Mouse (Mus musculus): Measurements from ENCODE around the gene Tex22. TPM values are rescaled to one million over a fixed set of nuclear protein-coding genes. Genes with fewer than 3 reads are reported as not detected.

Tex22 gene
- total and polyA plus RNA-seq, 3 experiments = 0.21 to 0.27 TPM; not detected in 1

GRCm38 (mm10) chr12:113100448-113101076 is 26.3 kb downstream of the Tex22 start:
- no peaks in the 10 kb centered on the region for H3K27me3 ChIP-seq (ENCODE audit: control insufficient read depth, insufficient read depth, low read length)
- H3K27ac ChIP-seq = peak overlapping the region; percentile 23; the same call in 1 of the 2 replicates
- peaks cover 11% of the 10 kb centered on the region for H3K79me2 ChIP-seq (replicated peaks; ENCODE audit: control insufficient read depth, insufficient read depth, low read length)
- no peak overlapping the region for H3K4me3 ChIP-seq
- intact Hi-C loops (cut with DNase I) = loop anchor here (2.0 to 10.0 kb wide), 2 partner anchors 96 to 226 kb away; no protein-coding TSS in a partner anchor
- WGBS = 54% methylated on average over 5 of the region's 5 CpGs
- H3K9ac ChIP-seq (ENCODE audit: low read depth, low read length) = no peak overlapping the region
- H3K4me1 ChIP-seq (ENCODE audit: control insufficient read depth, insufficient read depth, low read length) = peaks cover 14% of the 10 kb centered on the region
- no peak for TF ChIP-seq POLR2A (IDR thresholded peaks at IDR 0.05; ENCODE audit: insufficient read depth, low read depth, low read length)
- no peak for TF ChIP-seq CTCF (IDR thresholded peaks at IDR 0.05)
- TF ChIP-seq EP300 (IDR thresholded peaks at IDR 0.05; ENCODE audit: insufficient read depth, low read depth, low read length) = no peak
- no peaks in the 10 kb centered on the region for H3K36me3 ChIP-seq (ENCODE audit: control insufficient read depth, insufficient read depth, low read length)
- DNase-seq = peak; percentile 70 to 74

- peaks cover 13% of the 10 kb centered on the region for H3K79me2 ChIP-seq (replicated peaks; ENCODE audit: control insufficient read depth, insufficient read depth, low read length)
- no peak for DNase-seq
- H3K4me1 ChIP-seq (ENCODE audit: control insufficient read depth, insufficient read depth, low read length) = peaks cover 14% of the 10 kb centered on the region
- peak overlapping the region; percentile 23; the same call in 1 of the 2 replicates for H3K27ac ChIP-seq
- H3K4me3 ChIP-seq = no peak overlapping the region
- H3K27me3 ChIP-seq (ENCODE audit: control insufficient read depth, insufficient read depth, low read length) = no peaks in the 10 kb centered on the region
- no peak for TF ChIP-seq EP300 (IDR thresholded peaks at IDR 0.05; ENCODE audit: insufficient read depth, low read depth, low read length)
- no peak for TF ChIP-seq POLR2A (IDR thresholded peaks at IDR 0.05; ENCODE audit: insufficient read depth, low read depth, low read length)
- TF ChIP-seq CTCF (IDR thresholded peaks at IDR 0.05) = no peak
- intact Hi-C loops (cut with DNase I) = loop anchor here (2.0 to 10.0 kb wide), 2 partner anchors 97 to 227 kb away; no protein-coding TSS in a partner anchor
- no peak overlapping the region for H3K9ac ChIP-seq (ENCODE audit: low read depth, low read length)
- no peaks in the 10 kb centered on the region for H3K36me3 ChIP-seq (ENCODE audit: control insufficient read depth, insufficient read depth, low read length)
- WGBS = 63% methylated on average over 9 of the region's 9 CpGs
These were observed 27.1 kb downstream of the Tex22 start for GRCm38 (mm10) chr12:113101251-113101960.

- no peak overlapping the region for H3K9ac ChIP-seq (ENCODE audit: low read depth, low read length)
- H3K79me2 ChIP-seq (replicated peaks; ENCODE audit: control insufficient read depth, insufficient read depth, low read length) = peaks cover 16% of the 10 kb centered on the region
- peak; percentile 71 for DNase-seq
- no peaks in the 10 kb centered on the region for H3K27me3 ChIP-seq (ENCODE audit: control insufficient read depth, insufficient read depth, low read length)
- intact Hi-C loops (cut with DNase I) = loop anchor here (10.0 kb wide), 1 partner anchor 228 kb away; no protein-coding TSS in a partner anchor
- no peaks in the 10 kb centered on the region for H3K36me3 ChIP-seq (ENCODE audit: control insufficient read depth, insufficient read depth, low read length)
- peaks cover 21% of the 10 kb centered on the region for H3K4me1 ChIP-seq (ENCODE audit: control insufficient read depth, insufficient read depth, low read length)
- TF ChIP-seq EP300 (IDR thresholded peaks at IDR 0.05; ENCODE audit: insufficient read depth, low read depth, low read length) (no peak), CTCF (IDR thresholded peaks at IDR 0.05) (peak; percentile 80)
- WGBS = 54% methylated on average over 6 of the region's 6 CpGs
- H3K4me3 ChIP-seq = no peak overlapping the region
- H3K27ac ChIP-seq = no peak overlapping the region
These were observed 28.2 kb downstream of the Tex22 start for GRCm38 (mm10) chr12:113102461-113102860.

GRCm38 (mm10) chr12:113103846-113104451 is 29.6 kb downstream of the Tex22 start:
- no peak for DNase-seq
- no peaks in the 10 kb centered on the region; the same call in 1 of the 2 replicates for H3K36me3 ChIP-seq (ENCODE audit: control insufficient read depth, insufficient read depth, low read length)
- peaks cover 25% of the 10 kb centered on the region for H3K4me1 ChIP-seq (ENCODE audit: control insufficient read depth, insufficient read depth, low read length)
- intact Hi-C loops (cut with DNase I) = loop anchor here (10.0 kb wide), 1 partner anchor 229 kb away; no protein-coding TSS in a partner anchor
- H3K27ac ChIP-seq = no peak overlapping the region
- no peak overlapping the region for H3K9ac ChIP-seq (ENCODE audit: low read depth, low read length)
- WGBS = 76% methylated on average over 8 of the region's 8 CpGs
- TF ChIP-seq CTCF (IDR thresholded peaks at IDR 0.05) (peak; percentile 48), EP300 (IDR thresholded peaks at IDR 0.05; ENCODE audit: insufficient read depth, low read depth, low read length) (no peak)
- peaks cover 12% of the 10 kb centered on the region for H3K79me2 ChIP-seq (replicated peaks; ENCODE audit: control insufficient read depth, insufficient read depth, low read length)
- no peaks in the 10 kb centered on the region for H3K27me3 ChIP-seq (ENCODE audit: control insufficient read depth, insufficient read depth, low read length)
- H3K4me3 ChIP-seq = no peak overlapping the region

GRCm38 (mm10) chr12:113106386-113106785 is 32.1 kb downstream of the Tex22 start:
- H3K27me3 ChIP-seq (ENCODE audit: control insufficient read depth, insufficient read depth, low read length) = no peaks in the 10 kb centered on the region
- no peak overlapping the region for H3K9ac ChIP-seq (ENCODE audit: low read depth, low read length)
- no peak for DNase-seq
- WGBS = 60% methylated on average over 6 of the region's 6 CpGs
- H3K27ac ChIP-seq = peak overlapping the region; percentile 15; the same call in 1 of the 2 replicates
- H3K36me3 ChIP-seq (ENCODE audit: control insufficient read depth, insufficient read depth, low read length) = no peaks in the 10 kb centered on the region; the same call in 1 of the 2 replicates
- no peak overlapping the region for H3K4me3 ChIP-seq
- intact Hi-C loops (cut with DNase I) = loop anchor here (10.0 kb wide), 1 partner anchor 232 kb away; no protein-coding TSS in a partner anchor
- H3K4me1 ChIP-seq (ENCODE audit: control insufficient read depth, insufficient read depth, low read length) = peaks cover 21% of the 10 kb centered on the region
- peaks cover 15% of the 10 kb centered on the region for H3K79me2 ChIP-seq (replicated peaks; ENCODE audit: control insufficient read depth, insufficient read depth, low read length)
- TF ChIP-seq CTCF (IDR thresholded peaks at IDR 0.05) (no peak), POLR2A (IDR thresholded peaks at IDR 0.05; ENCODE audit: insufficient read depth, low read depth, low read length) (no peak), EP300 (IDR thresholded peaks at IDR 0.05; ENCODE audit: insufficient read depth, low read depth, low read length) (no peak)

Measured in heart, adult 2 months (tissue).